Mouse (Mus musculus) duodenum, adult 2 months (tissue): Measurements from ENCODE around the gene Gm21304. TPM values are rescaled to one million over a fixed set of nuclear protein-coding genes. Genes with fewer than 3 reads are reported as not detected.

Source experiments
- polyA plus RNA-seq: library from polyadenylated mRNA; depleted of rRNA; stranded (reverse); fragments of >200 nt; gene quantifications from 2 replicates; pipeline ENCODE4 v1.2.3, GENCODE M21; 2012; ENCODE audit warnings: low replicate concordance; rRNA removed

Gene Gm21304
- polyA plus RNA-seq, result not detected in 2 replicates

GRCm38 (mm10) chr10:104168215-104168614, at the start of gene Gm21304:
Gm21304 (plus strand) TSS chr10:104168515.

GRCm38 (mm10) chr10:104142687-104143086, 25.6 kb upstream of the Gm21304 start, which contains the start of gene Gm21293:
Gm21293 (plus strand) TSS chr10:104142987.

GRCm38 (mm10) chr10:104151197-104151596, 17.1 kb upstream of the Gm21304 start, which contains the start of gene Gm6763:
Gm6763 (plus strand) TSS chr10:104151497.

GRCm38 (mm10) chr10:104159706-104160105, 8.6 kb upstream of the Gm21304 start, which contains the start of gene Gm8764:
Gm8764 (plus strand) TSS chr10:104160006.

GRCm38 (mm10) chr10:104176724-104177123, 8.4 kb downstream of the Gm21304 start, which contains the start of gene Gm21312:
Gm21312 (plus strand) TSS chr10:104177024.

GRCm38 (mm10) chr10:104185233-104185632, 16.9 kb downstream of the Gm21304 start, which contains the start of gene Gm20765:
Gm20765 (plus strand) TSS chr10:104185533.

GRCm38 (mm10) chr10:104193742-104194141, 25.4 kb downstream of the Gm21304 start, which contains the start of gene Gm4340:
Gm4340 (plus strand) TSS chr10:104194042.

Other genes with a start within 250 kb of the Gm21304 start
- gene Gm21293, start 25.5 kb upstream of the Gm21304 start, polyA plus RNA-seq, result not detected in 2 replicates
- gene Gm6763, start 17.0 kb upstream of the Gm21304 start, polyA plus RNA-seq, result not detected in 2 replicates
- gene Gm8764, start 8.5 kb upstream of the Gm21304 start, polyA plus RNA-seq, result not detected in 2 replicates
- gene Gm21312, start 8.5 kb downstream of the Gm21304 start, polyA plus RNA-seq, result not detected in 2 replicates
- gene Gm20765, start 17.0 kb downstream of the Gm21304 start, polyA plus RNA-seq, result not detected in 2 replicates
- gene Gm4340, start 25.5 kb downstream of the Gm21304 start, polyA plus RNA-seq, result not detected in 2 replicates